Mouse (Mus musculus) forebrain, postnatal 0 days (tissue): ENCODE measurements around the gene Gm21981. TPM values are rescaled to one million over a fixed set of nuclear protein-coding genes. Genes with fewer than 3 reads are reported as not detected.
"Not testable (repeated sequence)": the region's sequence is repeated elsewhere in the genome, so short reads cannot be mapped to it uniquely, and the experiment has no call there.

ENCODE experiments used
- ATAC-seq: fragments of 200-750 bp; cut with Nextera tagmentation; 2 replicates; pipeline ENCODE4 v1.8.0; 2017; ENCODE audit warnings: mild to moderate bottlenecking, moderate library complexity
- DNase-seq: peaks from one replicate; pipeline ENCODE4 v3.0.0-alpha.2; 2015
- H3K27ac ChIP-seq: fragments of 300-500 bp; sonication (generic); 2 replicates; pipeline ENCODE4 v1.5.1; 2014; ENCODE audit warnings: low read depth, mild to moderate bottlenecking, antibody characterized with exemption, low read length, moderate library complexity, mixed read lengths
- H3K27me3 ChIP-seq: fragments of 300-500 bp; sonication (generic); 2 replicates; pipeline ENCODE4 v1.6.1; 2014; ENCODE audit warnings: mild to moderate bottlenecking, low read length, mixed read lengths; ENCODE audit not compliant: insufficient read depth
- H3K36me3 ChIP-seq: fragments of 300-500 bp; sonication (generic); 2 replicates; pipeline ENCODE4 v1.6.1; 2014; ENCODE audit warnings: mild to moderate bottlenecking, moderate library complexity; ENCODE audit not compliant: insufficient read depth
- H3K4me1 ChIP-seq: fragments of 300-500 bp; sonication (generic); 2 replicates; pipeline ENCODE4 v1.6.1; 2014; ENCODE audit warnings: antibody characterized with exemption; ENCODE audit not compliant: insufficient read depth
- H3K4me2 ChIP-seq: fragments of 300-500 bp; sonication (generic); 2 replicates; pipeline ENCODE4 v1.6.1; 2014; ENCODE audit warnings: low read depth, mild to moderate bottlenecking, moderate library complexity
- H3K4me3 ChIP-seq: fragments of 300-500 bp; sonication (generic); 2 replicates; pipeline ENCODE4 v1.5.1; 2014; ENCODE audit warnings: low read depth, low read length, mixed read lengths
- H3K9ac ChIP-seq: fragments of 300-500 bp; sonication (generic); 2 replicates; pipeline ENCODE4 v1.6.1; 2014; ENCODE audit warnings: mild to moderate bottlenecking
- H3K9me3 ChIP-seq: fragments of 300-500 bp; sonication (generic); 2 replicates; pipeline ENCODE4 v1.6.1; 2016; ENCODE audit warnings: low read length
- CTCF ChIP-seq: sonication (generic); IDR thresholded peaks from 2 replicates; pipeline ENCODE4 v1.5.1; 2016; ENCODE audit warnings: antibody characterized with exemption, control low read depth, low read depth
- WGBS: fragments of 180-500 bp; shearing (Covaris S2); extraction: QIAGEN DNeasy Blood & Tissue Kit; methylation state at CpG from one replicate; pipeline ENCODE4 v1.1.7; 2014; 5-methylcytosine and 5-hydroxymethylcytosine counted together
- polyA plus RNA-seq: library from polyadenylated mRNA; unstranded; fragments of >200 nt; fragmentation: Nextera tagmentation; extraction: Ambion mirVana; gene quantifications from 2 replicates; pipeline ENCODE4 v1.2.1, GENCODE M21; 2015
- total RNA-seq: library from RNA; depleted of rRNA; stranded (reverse); fragments of >200 nt; gene quantifications from 2 replicates; pipeline ENCODE4 v1.2.3, GENCODE M21; 2014

Gm21981 gene
- total and polyA plus RNA-seq, 2 experiments from 2014 or later: 0.76 to 5.2 TPM

DNA sequence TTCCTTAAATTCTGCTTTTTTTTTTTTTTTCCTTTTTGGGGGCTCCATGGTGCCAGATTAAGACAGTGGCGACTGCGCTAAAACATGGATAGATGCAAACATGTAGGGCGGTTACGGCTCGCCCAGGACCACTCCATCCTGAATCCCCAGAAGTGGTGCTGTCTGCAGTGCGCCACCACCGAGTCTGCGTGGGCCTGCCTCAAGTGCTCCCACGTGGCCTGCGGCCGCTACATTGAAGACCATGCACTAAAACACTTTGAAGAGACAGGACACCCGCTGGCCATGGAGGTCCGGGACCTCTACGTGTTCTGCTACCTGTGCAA lies 22.3 kb downstream of the Gm21981 start:
- WGBS: 22% methylated on average over 14 of the region's 14 CpGs
- Histone ChIP-seq H3K27me3 (no peaks in the 10 kb centered on the region), H3K9ac (peak overlapping the region; percentile 37; the same call in 1 of the 2 replicates), H3K9me3 (no peaks in the 10 kb centered on the region), H3K4me2 (peak overlapping the region; percentile 50), H3K36me3 (peaks cover 14% of the 10 kb centered on the region), H3K4me3 (peak overlapping the region; percentile 29), H3K4me1 (no peaks in the 10 kb centered on the region), H3K27ac (no peak overlapping the region)
- ATAC-seq (peak; percentile 34; the same call in 1 of the 2 replicates), DNase-seq (peak; percentile 12)
- TF ChIP-seq CTCF: no peak

DNA sequence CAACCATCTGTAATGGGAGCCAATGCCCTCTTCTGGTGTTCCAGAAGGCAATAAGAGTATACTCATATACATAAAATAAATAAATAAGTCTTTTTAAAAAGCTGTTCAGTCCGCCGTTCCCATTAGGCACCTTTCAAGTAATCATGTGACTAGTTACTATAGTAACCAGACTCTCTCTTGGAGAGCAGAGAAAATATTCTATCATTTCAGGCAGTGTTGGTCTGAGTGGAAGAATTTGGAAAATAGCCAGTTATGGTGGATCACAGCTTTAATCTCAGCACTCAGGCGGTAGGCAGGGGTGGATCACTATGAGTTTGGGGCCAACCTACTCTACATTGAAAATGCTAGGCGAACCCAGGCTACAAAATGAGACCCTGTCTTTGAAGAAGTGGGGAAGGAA lies 25.1 kb downstream of the Gm21981 start:
- Histone ChIP-seq H3K9me3 (no peaks in the 10 kb centered on the region), H3K4me2 (no peak overlapping the region), H3K4me1 (no peaks in the 10 kb centered on the region), H3K27me3 (no peaks in the 10 kb centered on the region), H3K9ac (no peak overlapping the region), H3K4me3 (no peak overlapping the region), H3K36me3 (0 out of 2 replicates have a peak, but pooled peaks cover 2% of the 10 kb centered on the region), H3K27ac (peak overlapping the region; percentile 5; the same call in 1 of the 2 replicates)
- TF ChIP-seq CTCF: no peak
- 38% methylated on average over 4 of the region's 4 CpGs for whole genome bisulfite sequencing
- peak; percentile 79 for ATAC-seq
- DNase-seq: peak; percentile 27

DNA sequence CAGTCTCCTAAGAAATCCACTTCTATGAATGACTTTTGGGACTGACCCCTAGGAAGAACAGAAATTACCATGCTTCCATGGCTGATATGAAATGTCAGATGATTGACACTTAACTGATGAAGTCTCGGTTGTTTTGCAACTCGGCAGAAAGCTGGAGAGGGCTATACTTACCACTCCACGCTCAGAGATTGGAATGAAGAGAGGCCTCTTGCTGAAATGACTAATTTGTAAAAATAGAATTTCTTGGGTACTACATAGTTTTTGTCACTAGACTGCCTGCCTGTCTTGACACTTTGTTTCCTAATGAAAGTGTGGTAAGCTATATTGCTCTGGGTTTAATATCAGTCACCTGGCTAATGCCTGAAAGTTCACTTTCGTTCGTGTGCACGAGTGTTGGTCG lies 29.8 kb downstream of the Gm21981 start:
- no peak overlapping the region for H3K4me2 ChIP-seq
- H3K4me3 ChIP-seq: no peak overlapping the region
- H3K9me3 ChIP-seq: no peaks in the 10 kb centered on the region
- 0 out of 2 replicates have a peak, but pooled peaks cover 4% of the 10 kb centered on the region for H3K36me3 ChIP-seq
- DNase-seq (no peak), ATAC-seq (no peak)
- H3K27me3 ChIP-seq: no peaks in the 10 kb centered on the region
- H3K27ac ChIP-seq: no peak overlapping the region
- no peak overlapping the region for H3K9ac ChIP-seq
- 84% methylated on average over 7 of the region's 7 CpGs for WGBS
- no peak for TF ChIP-seq CTCF
- no peaks in the 10 kb centered on the region for H3K4me1 ChIP-seq

DNA sequence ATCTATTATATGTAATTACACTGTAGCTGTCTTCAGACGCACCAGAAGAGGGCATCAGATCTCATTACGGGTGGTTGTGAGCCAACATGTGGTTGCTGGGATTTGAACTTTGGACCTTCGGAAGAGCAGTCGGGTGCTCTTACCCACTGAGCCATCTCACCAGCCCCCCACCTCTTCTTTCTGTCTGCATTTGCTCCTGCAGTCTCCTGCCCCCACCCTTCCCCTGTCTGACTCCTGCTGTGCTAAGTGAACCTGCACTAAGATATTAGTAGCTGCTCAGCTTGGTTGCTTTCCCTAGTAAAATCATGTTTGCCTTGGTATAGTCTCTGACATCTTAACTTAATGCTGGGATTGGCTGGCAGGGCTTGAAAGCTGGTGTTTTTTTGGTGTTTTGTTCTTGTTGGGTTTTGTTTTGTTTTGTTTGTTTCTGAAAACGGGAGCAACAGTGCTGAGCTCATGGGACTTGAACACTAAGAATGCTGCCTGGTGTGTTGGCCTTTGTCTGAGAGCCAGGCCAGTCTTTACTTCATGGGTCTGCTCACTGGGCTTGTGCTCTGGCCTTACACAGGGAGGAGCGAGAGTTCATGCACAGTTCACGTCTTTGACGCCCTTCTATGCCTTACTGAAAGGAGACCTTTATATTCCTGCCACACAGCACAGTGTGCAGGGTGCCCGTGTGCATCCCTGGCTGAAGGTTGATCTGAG lies 31.1 kb downstream of the Gm21981 start:
- Histone ChIP-seq H3K27ac (no peak overlapping the region), H3K9ac (no peak overlapping the region), H3K27me3 (no peaks in the 10 kb centered on the region), H3K4me3 (no peak overlapping the region), H3K4me1 (no peaks in the 10 kb centered on the region), H3K36me3 (0 out of 2 replicates have a peak, but pooled peaks cover 7% of the 10 kb centered on the region), H3K4me2 (no peak overlapping the region), H3K9me3 (no peaks in the 10 kb centered on the region)
- no peak for TF ChIP-seq CTCF
- WGBS: 24% methylated on average over 9 of the region's 9 CpGs
- DNase-seq: no peak
- peak; percentile 76 for ATAC-seq

DNA sequence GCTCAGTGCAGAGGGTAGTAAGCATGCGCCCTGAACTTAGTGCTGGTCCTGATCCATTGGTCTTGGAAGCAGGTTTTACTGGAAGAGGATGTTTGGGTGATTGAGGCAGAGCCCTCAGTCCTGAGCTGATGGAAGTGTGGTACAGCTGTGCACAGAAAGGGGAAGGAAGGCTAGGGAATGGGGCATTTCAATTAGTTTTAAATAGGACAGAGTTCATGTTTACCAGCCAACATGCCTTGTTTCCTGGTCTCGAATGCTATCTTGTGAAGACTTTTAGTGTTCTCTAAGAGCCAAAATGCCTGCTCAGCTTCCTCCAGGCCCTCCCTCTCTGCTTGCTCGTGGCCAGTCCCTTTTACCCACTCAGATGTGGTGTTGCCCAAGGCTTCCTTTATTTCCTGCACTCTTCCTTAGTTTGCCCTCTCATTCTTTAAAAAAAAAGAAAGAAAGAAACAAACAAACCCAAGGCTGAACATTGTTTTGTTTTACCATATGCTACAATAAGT lies 35.5 kb downstream of the Gm21981 start:
- Histone ChIP-seq H3K9me3 (no peaks in the 10 kb centered on the region), H3K9ac (no peak overlapping the region), H3K36me3 (0 out of 2 replicates have a peak, but pooled peaks cover 7% of the 10 kb centered on the region), H3K4me1 (no peaks in the 10 kb centered on the region), H3K27ac (no peak overlapping the region), H3K4me3 (no peak overlapping the region), H3K27me3 (no peaks in the 10 kb centered on the region), H3K4me2 (no peak overlapping the region)
- DNase-seq (no peak), ATAC-seq (no peak)
- 91% methylated on average over 3 of the region's 3 CpGs for WGBS
- TF ChIP-seq CTCF: no peak

DNA sequence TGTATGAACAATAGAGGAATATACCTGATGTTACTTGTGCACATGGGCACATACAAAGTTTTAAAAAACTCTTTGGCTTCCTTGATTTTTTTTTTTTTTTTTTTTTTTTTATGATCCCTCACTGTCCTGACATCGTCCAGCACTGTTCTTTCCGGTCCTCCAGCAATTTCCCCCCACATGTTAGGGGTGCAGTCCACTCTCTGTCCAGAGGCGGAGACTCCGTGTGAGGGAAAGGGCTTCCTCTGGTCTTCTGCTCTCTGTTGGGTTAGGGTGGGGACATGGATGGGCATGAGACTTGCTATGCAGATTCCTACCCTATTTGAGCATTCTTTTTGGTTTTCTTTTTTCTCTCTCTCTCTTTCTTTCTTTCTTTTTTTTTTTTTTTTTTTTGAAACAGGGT lies 36.4 kb downstream of the Gm21981 start:
- H3K9me3 ChIP-seq: no peaks in the 10 kb centered on the region
- H3K27ac ChIP-seq: no peak overlapping the region
- H3K9ac ChIP-seq: no peak overlapping the region
- 88% methylated on average over 4 of the region's 4 CpGs for WGBS
- DNase-seq: no peak
- H3K4me2 ChIP-seq: no peak overlapping the region
- H3K36me3 ChIP-seq: 0 out of 2 replicates have a peak, but pooled peaks cover 7% of the 10 kb centered on the region
- H3K4me1 ChIP-seq: no peaks in the 10 kb centered on the region
- no peak for TF ChIP-seq CTCF
- no peak overlapping the region for H3K4me3 ChIP-seq
- no peaks in the 10 kb centered on the region for H3K27me3 ChIP-seq
- ATAC-seq: no peak

DNA sequence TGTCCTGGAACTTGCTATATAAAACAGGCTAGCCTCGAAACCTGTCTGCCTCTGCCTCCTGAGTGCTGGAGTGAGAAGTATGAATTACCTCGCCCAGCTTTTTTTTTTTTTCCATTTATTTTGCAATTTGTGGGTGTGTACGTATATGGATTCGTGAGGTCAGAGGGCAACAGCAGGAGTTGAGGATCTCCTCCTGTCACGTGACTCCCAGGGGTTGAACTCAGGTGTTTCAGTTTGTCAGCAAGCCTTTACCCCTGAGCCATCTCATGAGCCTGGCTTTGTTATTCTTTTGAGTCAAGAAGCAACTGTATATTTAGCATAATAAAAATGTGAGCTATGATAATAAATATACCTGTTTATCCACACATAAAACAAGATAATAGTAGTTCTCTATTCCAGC lies 38.6 kb downstream of the Gm21981 start:
- no peaks in the 10 kb centered on the region for H3K4me1 ChIP-seq
- H3K4me2 ChIP-seq: no peak overlapping the region
- no peaks in the 10 kb centered on the region for H3K9me3 ChIP-seq
- H3K4me3 ChIP-seq: no peak overlapping the region
- no peak for DNase-seq
- ATAC-seq: no peak
- H3K36me3 ChIP-seq: 0 out of 2 replicates have a peak, but pooled peaks cover 12% of the 10 kb centered on the region
- no peak overlapping the region for H3K9ac ChIP-seq
- no peaks in the 10 kb centered on the region for H3K27me3 ChIP-seq
- no peak overlapping the region for H3K27ac ChIP-seq
- 80% methylated on average over 5 of the region's 5 CpGs for WGBS
- TF ChIP-seq CTCF: no peak

DNA sequence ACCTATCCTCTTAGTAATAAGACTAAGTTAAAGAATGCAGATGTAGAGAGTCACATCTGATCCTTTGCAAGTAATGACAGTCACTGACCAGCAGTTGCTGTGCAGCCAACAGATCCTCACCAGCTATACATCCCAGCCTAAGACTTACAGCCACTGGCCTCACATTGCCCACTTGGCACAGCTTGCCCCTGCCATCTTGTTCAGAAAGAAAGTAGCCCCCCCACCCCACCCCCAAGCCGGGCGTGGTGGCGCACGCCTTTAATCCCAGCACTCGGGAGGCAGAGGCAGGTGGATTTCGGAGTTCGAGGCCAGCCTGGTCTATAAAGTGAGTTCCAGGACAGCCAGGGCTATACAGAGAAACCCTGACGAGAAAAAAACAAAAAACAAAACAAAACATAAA lies 39.9 kb downstream of the Gm21981 start:
- not testable (repeated sequence) for H3K9ac ChIP-seq, H3K4me1 ChIP-seq, H3K4me3 ChIP-seq, H3K9me3 ChIP-seq, H3K4me2 ChIP-seq, ATAC-seq, H3K27me3 ChIP-seq, DNase-seq, H3K27ac ChIP-seq
- H3K36me3 ChIP-seq: peaks cover 15% of the 10 kb centered on the region; the same call in 1 of the 2 replicates
- 89% methylated on average over 8 of the region's 8 CpGs for WGBS
